Mouse (Mus musculus) c-Kit-negative CD71-positive TER-119-positive erythroid progenitor cells, embryonic 14.5 days (primary cell): ENCODE results near the gene Obp1a.

Experiments
- DNase-seq: peaks from one replicate; pipeline ENCODE4 v3.0.0-alpha.2; 2013; ENCODE audit warnings: low read depth, low spot score

Gene Obp1a

GRCm38 (mm10) chrX:78091274-78091673, at the start of gene Obp1a:
Gene Obp1a (minus strand): TSS chrX:78091374.
- DNase-seq: no peak

- no peak for DNase-seq
Observed at GRCm38 (mm10) chrX:78125167-78125566, 34.0 kb upstream of the Obp1a start, which contains the start of gene Gm5938. Gene Gm5938 (plus strand): TSS chrX:78125467.
